Mouse (Mus musculus): ENCODE results near the gene Commd7. TPM values are rescaled to one million over a fixed set of nuclear protein-coding genes. Genes with fewer than 3 reads are reported as not detected.

Commd7 gene
- total and polyA plus RNA-seq, 3 experiments = 20.9 to 30.9 (median 29.7) TPM

DNA sequence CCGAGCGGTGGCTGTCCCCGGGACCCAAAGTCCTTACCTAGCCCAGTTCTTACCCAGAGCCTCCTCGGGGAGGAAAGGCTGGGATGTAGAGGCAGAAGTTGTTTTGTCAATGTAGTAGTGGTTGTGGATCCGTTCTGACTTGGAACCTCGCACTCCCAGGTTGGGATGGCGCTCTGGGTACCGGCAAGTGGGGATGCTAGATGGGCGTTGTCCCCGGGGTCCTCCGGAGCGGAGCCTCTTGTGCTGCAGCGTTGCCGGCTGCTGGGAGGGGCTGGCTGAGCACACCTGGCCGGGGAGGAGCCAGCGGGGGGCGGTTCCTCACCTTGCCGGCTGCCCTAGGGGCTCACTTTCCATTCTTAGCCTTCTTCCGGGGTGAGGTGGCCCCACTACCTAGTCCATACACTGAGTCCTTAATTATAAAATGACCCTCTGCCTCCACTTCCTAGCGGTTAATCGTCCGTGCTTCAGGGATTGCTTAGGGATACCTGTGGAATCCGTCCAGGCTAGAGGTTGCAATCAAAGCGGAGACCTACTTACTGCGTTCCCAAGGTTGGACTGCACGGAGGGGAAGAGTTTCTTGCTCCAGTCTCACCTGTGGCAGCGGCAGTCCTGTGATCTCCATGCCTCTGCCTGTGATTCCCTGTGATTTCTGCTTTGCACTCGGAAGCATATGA lies 17.6 kb upstream of the Commd7 start:
- peak; percentile 40 for DNase-seq (ENCODE audit: low spot score)

DNA sequence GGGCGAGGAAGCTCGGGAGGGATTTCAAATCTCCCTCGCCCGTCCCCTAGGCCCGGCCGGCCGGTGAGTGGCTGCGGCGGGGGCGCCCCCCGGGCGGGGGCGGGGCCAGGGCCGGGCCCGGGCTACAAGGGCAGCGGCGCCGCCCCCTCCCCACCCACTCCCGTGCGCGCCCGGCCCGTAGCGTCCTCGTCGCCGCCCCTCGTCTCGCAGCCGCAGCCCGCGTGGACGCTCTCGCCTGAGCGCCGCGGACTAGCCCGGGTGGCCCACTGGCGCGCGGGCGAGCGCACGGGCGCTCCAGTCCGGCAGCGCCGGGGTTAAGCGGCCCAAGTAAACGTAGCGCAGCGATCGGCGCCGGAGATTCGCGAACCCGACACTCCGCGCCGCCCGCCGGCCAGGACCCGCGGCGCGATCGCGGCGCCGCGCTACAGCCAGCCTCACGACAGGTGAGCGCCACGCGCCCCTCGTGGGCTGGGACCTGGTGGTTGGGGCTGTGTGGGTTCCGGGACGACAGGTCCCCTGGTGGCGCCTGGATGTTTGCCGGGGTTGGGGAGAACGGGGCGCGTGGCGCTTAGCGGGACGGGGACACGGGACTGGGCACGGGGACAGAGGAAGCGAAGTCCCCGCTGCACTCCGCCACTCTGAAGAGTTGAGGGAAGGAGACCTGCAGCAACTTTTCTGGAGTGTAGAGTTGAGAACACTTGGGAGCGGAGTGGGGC lies 16.9 kb upstream of the Commd7 start, which contains the start of gene Dnmt3b:
TSS of gene Dnmt3b (plus strand) at position 153 of the 716 bp plus-strand sequence.
- peak within 1 kb of the TSS; percentile 89 for H3K4me3 ChIP-seq (ENCODE audit: low read depth, low read length)
- H3K27me3 ChIP-seq (ENCODE audit: insufficient read depth, low read length) = peaks cover 9% of the 10 kb centered on the region
- peaks cover 35% of the 10 kb centered on the region for H3K36me3 ChIP-seq (replicated peaks)
- ATAC-seq (ENCODE audit: extremely low read depth, insufficient number of reproducible peaks, low FRiP score, poor library complexity, severe bottlenecking) (no peak), DNase-seq (ENCODE audit: low spot score) (peak; percentile 70)
- TF ChIP-seq GATA2 (IDR thresholded peaks at IDR 0.05; ENCODE audit: borderline replicate concordance, low read depth, low read length) (no peak), TAL1 (conservative IDR thresholded peaks at IDR 0.05; ENCODE audit: low read depth, low read length) (no peak), POLR2AphosphoS5 (IDR thresholded peaks at IDR 0.05; ENCODE audit: insufficient replicate concordance, low read depth, low read length) (no peak), GATA1 (IDR thresholded peaks at IDR 0.05; ENCODE audit: borderline replicate concordance, low read length) (no peak), CTCF (IDR thresholded peaks at IDR 0.05; ENCODE audit: low read depth, low read length) (no peak)
- H3K4me1 ChIP-seq (ENCODE audit: insufficient read depth, low read depth, low read length) = peaks cover 30% of the 10 kb centered on the region
- H3K9me3 ChIP-seq (replicated peaks) = no peaks in the 10 kb centered on the region

More for the DNA sequence above, 17.6 kb upstream of the Commd7 start:
- peaks cover 9% of the 10 kb centered on the region for H3K27me3 ChIP-seq (ENCODE audit: insufficient read depth, low read length)
- TF ChIP-seq CTCF (IDR thresholded peaks at IDR 0.05; ENCODE audit: low read depth, low read length) = no peak
- TF ChIP-seq POLR2AphosphoS5 (IDR thresholded peaks at IDR 0.05; ENCODE audit: insufficient replicate concordance, low read depth, low read length) = no peak
- TF ChIP-seq GATA2 (IDR thresholded peaks at IDR 0.05; ENCODE audit: borderline replicate concordance, low read depth, low read length) = no peak
- no peak for TF ChIP-seq TAL1 (conservative IDR thresholded peaks at IDR 0.05; ENCODE audit: low read depth, low read length)
- TF ChIP-seq GATA1 (IDR thresholded peaks at IDR 0.05; ENCODE audit: borderline replicate concordance, low read length) = no peak
- H3K4me3 ChIP-seq (ENCODE audit: low read depth, low read length) = peak overlapping the region; percentile 89
- ATAC-seq (ENCODE audit: extremely low read depth, insufficient number of reproducible peaks, low FRiP score, poor library complexity, severe bottlenecking) = no peak
- H3K36me3 ChIP-seq (replicated peaks) = peaks cover 35% of the 10 kb centered on the region
- peaks cover 30% of the 10 kb centered on the region for H3K4me1 ChIP-seq (ENCODE audit: insufficient read depth, low read depth, low read length)
- H3K9me3 ChIP-seq (replicated peaks) = no peaks in the 10 kb centered on the region

DNA sequence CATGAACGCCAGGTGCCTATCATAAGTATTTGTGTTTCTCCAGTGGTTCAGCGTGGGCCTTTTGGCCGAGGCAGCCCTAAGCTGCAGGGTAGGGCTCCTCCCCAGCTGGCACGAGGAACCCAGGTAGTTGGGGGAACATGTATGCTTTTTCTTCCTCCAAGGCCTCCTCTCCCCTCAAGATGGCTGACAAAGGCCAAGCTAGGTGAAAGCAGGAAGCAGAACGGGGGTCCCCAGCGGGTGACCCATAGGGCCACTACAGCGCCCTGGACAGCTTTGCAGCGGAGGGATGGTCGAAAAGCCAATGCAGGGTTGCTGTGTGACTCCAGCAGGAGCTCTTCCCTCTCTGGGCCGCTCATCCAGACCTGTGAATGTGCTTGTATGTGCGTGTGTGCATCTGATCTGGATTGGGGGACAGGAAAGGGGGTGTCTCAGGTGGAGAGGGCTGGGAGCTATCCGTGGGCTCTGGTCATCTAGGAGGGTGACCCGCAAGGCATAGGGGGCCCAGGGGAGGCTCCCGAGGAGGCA lies 16.3 kb upstream of the Commd7 start:
- TF ChIP-seq POLR2AphosphoS5 (IDR thresholded peaks at IDR 0.05; ENCODE audit: insufficient replicate concordance, low read depth, low read length) (no peak), GATA2 (IDR thresholded peaks at IDR 0.05; ENCODE audit: borderline replicate concordance, low read depth, low read length) (no peak), TAL1 (conservative IDR thresholded peaks at IDR 0.05; ENCODE audit: low read depth, low read length) (no peak), CTCF (IDR thresholded peaks at IDR 0.05; ENCODE audit: low read depth, low read length) (no peak), GATA1 (IDR thresholded peaks at IDR 0.05; ENCODE audit: borderline replicate concordance, low read length) (no peak)
- Histone ChIP-seq H3K4me3 (ENCODE audit: low read depth, low read length) (peak overlapping the region; percentile 89), H3K9me3 (replicated peaks) (no peaks in the 10 kb centered on the region), H3K36me3 (replicated peaks) (peaks cover 29% of the 10 kb centered on the region), H3K27me3 (ENCODE audit: insufficient read depth, low read length) (peaks cover 9% of the 10 kb centered on the region), H3K4me1 (ENCODE audit: insufficient read depth, low read depth, low read length) (peaks cover 30% of the 10 kb centered on the region)
- no peak for ATAC-seq (ENCODE audit: extremely low read depth, insufficient number of reproducible peaks, low FRiP score, poor library complexity, severe bottlenecking)
- no peak for DNase-seq (ENCODE audit: low spot score)

DNA sequence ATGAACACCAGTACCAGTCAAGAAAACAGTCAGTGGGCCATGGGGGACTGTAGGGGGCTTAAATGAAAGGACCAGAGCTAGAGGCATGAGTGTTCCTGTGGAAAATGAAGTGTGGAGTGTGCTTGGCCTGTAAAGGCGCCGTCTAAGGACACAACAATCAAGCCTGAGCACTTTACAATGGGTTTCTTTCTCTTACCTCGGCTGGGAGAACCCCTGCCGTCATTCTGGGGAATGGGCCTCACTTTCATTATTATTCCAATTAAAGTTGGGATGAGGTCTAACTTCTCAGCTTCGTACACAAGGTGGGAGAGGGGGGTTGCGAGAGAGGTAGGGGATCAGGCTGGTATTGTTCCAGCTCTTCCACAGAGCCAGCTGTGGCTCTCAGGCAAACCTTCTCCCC lies 10.4 kb upstream of the Commd7 start:
- Histone ChIP-seq H3K4me1 (ENCODE audit: insufficient read depth, low read depth, low read length) (peaks cover 8% of the 10 kb centered on the region), H3K27me3 (ENCODE audit: insufficient read depth, low read length) (peaks cover 21% of the 10 kb centered on the region), H3K9me3 (replicated peaks) (no peaks in the 10 kb centered on the region), H3K36me3 (replicated peaks) (no peaks in the 10 kb centered on the region), H3K4me3 (ENCODE audit: low read depth, low read length) (no peak overlapping the region)
- DNase-seq (ENCODE audit: low spot score) (no peak), ATAC-seq (ENCODE audit: extremely low read depth, insufficient number of reproducible peaks, low FRiP score, poor library complexity, severe bottlenecking) (no peak)
- TF ChIP-seq GATA1 (IDR thresholded peaks at IDR 0.05; ENCODE audit: borderline replicate concordance, low read length) (no peak), CTCF (IDR thresholded peaks at IDR 0.05; ENCODE audit: low read depth, low read length) (no peak), GATA2 (IDR thresholded peaks at IDR 0.05; ENCODE audit: borderline replicate concordance, low read depth, low read length) (no peak), TAL1 (conservative IDR thresholded peaks at IDR 0.05; ENCODE audit: low read depth, low read length) (no peak), POLR2AphosphoS5 (IDR thresholded peaks at IDR 0.05; ENCODE audit: insufficient replicate concordance, low read depth, low read length) (no peak)

DNA sequence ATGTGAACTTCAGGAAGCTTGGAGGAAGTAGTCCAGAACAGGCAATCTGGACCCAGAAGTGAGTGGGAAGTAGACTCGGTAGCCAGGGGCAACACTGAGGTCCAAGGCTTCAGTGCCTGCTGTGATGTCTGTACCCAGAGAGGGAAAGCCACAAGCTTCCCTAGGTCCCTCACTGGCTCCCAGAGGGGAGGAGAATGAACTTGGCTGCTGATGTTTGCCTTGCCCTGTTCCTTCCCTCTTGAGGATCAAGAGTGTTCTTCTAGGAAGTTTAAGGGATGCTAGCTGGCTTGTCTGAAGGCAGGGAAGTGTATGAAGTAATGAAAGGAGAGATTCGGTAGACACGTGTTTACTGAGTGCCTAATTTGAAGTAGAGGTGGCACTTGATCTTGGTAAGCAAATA lies 9.9 kb upstream of the Commd7 start:
- DNase-seq (ENCODE audit: low spot score) (no peak), ATAC-seq (ENCODE audit: extremely low read depth, insufficient number of reproducible peaks, low FRiP score, poor library complexity, severe bottlenecking) (no peak)
- no peak overlapping the region for H3K4me3 ChIP-seq (ENCODE audit: low read depth, low read length)
- no peaks in the 10 kb centered on the region for H3K36me3 ChIP-seq (replicated peaks)
- H3K4me1 ChIP-seq (ENCODE audit: insufficient read depth, low read depth, low read length) = peaks cover 8% of the 10 kb centered on the region
- TF ChIP-seq GATA2 (IDR thresholded peaks at IDR 0.05; ENCODE audit: borderline replicate concordance, low read depth, low read length) = no peak
- no peak for TF ChIP-seq POLR2AphosphoS5 (IDR thresholded peaks at IDR 0.05; ENCODE audit: insufficient replicate concordance, low read depth, low read length)
- TF ChIP-seq CTCF (IDR thresholded peaks at IDR 0.05; ENCODE audit: low read depth, low read length) = no peak
- TF ChIP-seq TAL1 (conservative IDR thresholded peaks at IDR 0.05; ENCODE audit: low read depth, low read length) = no peak
- no peak for TF ChIP-seq GATA1 (IDR thresholded peaks at IDR 0.05; ENCODE audit: borderline replicate concordance, low read length)
- H3K27me3 ChIP-seq (ENCODE audit: insufficient read depth, low read length) = peaks cover 22% of the 10 kb centered on the region
- H3K9me3 ChIP-seq (replicated peaks) = no peaks in the 10 kb centered on the region

Data from G1E (cell line).